10 mouse cellular contexts compared by ENCODE assay signal in genomic region chr19:30045857-30046256, GRCm38 (mm10). TPM values are rescaled to one million over a fixed set of nuclear protein-coding genes. Genes with fewer than 3 reads are reported as not detected.
DNase-seq lines count a peak whose midpoint lies in the region; ATAC-seq and TF ChIP-seq lines count a peak whose summit lies in the region.
"Had no signal": no experiment of that assay in that cellular context is flagged by ENCODE, and none has a peak within 500 bp of the region (broad histone marks: within the 10 kb centered on the region; RNA-seq: fewer than 3 reads in every experiment).

No protein-coding gene starts in this region.

- H3K4me1 ChIP-seq in ES-Bruce4 (ENCODE audit: control insufficient read depth, insufficient read depth, low read length), result peaks cover 1% of the 10 kb centered on the region
- no peaks in the 10 kb centered on the region for H3K4me1 ChIP-seq in forebrain, embryonic 14.5 days (ENCODE audit: control insufficient read depth, insufficient read depth, low read length)
- H3K4me1 ChIP-seq: hindbrain, embryonic 12.5 days had no signal

- intact Hi-C loops in left cerebral cortex, adult 2 months (cut with DNase I), result no loop called here
- intact Hi-C loops in left cerebral cortex, postnatal 14 days (cut with DNase I), result no loop called here
- intact Hi-C loops in gastrocnemius, postnatal 14 days (cut with DNase I; ENCODE audit: low total_unique reads), result no loop called here

- DNase-seq in left cerebral cortex, adult 2 months (ENCODE audit: extremely low spot score in 1 of 2, low spot score in 2 of 2), result no peak
- DNase-seq in left cerebral cortex, postnatal 14 days (ENCODE audit: low spot score in 2 of 2), result no peak
- DNase-seq in brain, adult 2 months (ENCODE audit: low read depth, low spot score), result peak; percentile 20
- DNase-seq in gastrocnemius, postnatal 14 days, result no peak
- no peak for DNase-seq in gastrocnemius, postnatal 4 days (ENCODE audit: low spot score in 2 of 2)
- DNase-seq in forebrain, embryonic 14.5 days (ENCODE audit: low spot score), result no peak

- TF ChIP-seq POLR2A in ES-Bruce4 (IDR thresholded peaks at IDR 0.05; ENCODE audit: insufficient read depth, low read length), result no peak

- H3K27me3 ChIP-seq in ES-Bruce4 (ENCODE audit: control insufficient read depth, insufficient read depth, low read length, poor library complexity, severe bottlenecking), result no peaks in the 10 kb centered on the region
- H3K27me3 ChIP-seq in forebrain, embryonic 14.5 days (replicated peaks; ENCODE audit: control insufficient read depth, insufficient read depth, low read length), result no peaks in the 10 kb centered on the region
- H3K27me3 ChIP-seq: forebrain, embryonic 15.5 days; hindbrain, embryonic 12.5 days had no signal

- H3K27ac ChIP-seq in left cerebral cortex, adult 2 months, result no peak overlapping the region
- H3K27ac ChIP-seq in ES-Bruce4 (ENCODE audit: insufficient read depth, low read length), result no peak overlapping the region
- no peak overlapping the region for H3K27ac ChIP-seq in forebrain, embryonic 14.5 days (ENCODE audit: low read depth, low read length)
- H3K27ac ChIP-seq: forebrain, embryonic 15.5 days; hindbrain, embryonic 12.5 days had no signal

- no peak overlapping the region for H3K4me2 ChIP-seq in forebrain, embryonic 14.5 days (ENCODE audit: low read length)
- H3K4me2 ChIP-seq: forebrain, embryonic 15.5 days; hindbrain, embryonic 12.5 days had no signal

- peak; percentile 50 for TF ChIP-seq CTCF in left cerebral cortex, adult 2 months (IDR thresholded peaks at IDR 0.05)
- peak; percentile 64 for TF ChIP-seq CTCF in ES-Bruce4 (IDR thresholded peaks at IDR 0.05; ENCODE audit: low read depth, low read length)

- 58% methylated on average over 1 of the region's 1 CpGs for WGBS in forebrain, embryonic 14.5 days

- ATAC-seq in neutrophil, adult 5-6 weeks (ENCODE audit: extremely low read depth, insufficient number of reproducible peaks, low FRiP score, poor library complexity, severe bottlenecking), result 0 out of 2 replicates have a peak, but pooled peaks have one; percentile 58
- no peak for ATAC-seq in forebrain, embryonic 14.5 days
- ATAC-seq: forebrain, embryonic 15.5 days had no signal

- H3K4me3 ChIP-seq in left cerebral cortex, adult 2 months, result no peak overlapping the region
- no peak overlapping the region for H3K4me3 ChIP-seq in ES-Bruce4 (ENCODE audit: low read depth, low read length)
- no peak overlapping the region for H3K4me3 ChIP-seq in forebrain, embryonic 14.5 days (ENCODE audit: low read depth, low read length)
- H3K4me3 ChIP-seq: forebrain, embryonic 15.5 days; hindbrain, embryonic 12.5 days had no signal

- no peak overlapping the region for H3K9ac ChIP-seq in ES-Bruce4 (ENCODE audit: low read depth, poor library complexity, severe bottlenecking)
- H3K9ac ChIP-seq in forebrain, embryonic 14.5 days (ENCODE audit: low read length), result no peak overlapping the region
- H3K9ac ChIP-seq: forebrain, embryonic 15.5 days; hindbrain, embryonic 12.5 days had no signal

- peaks cover 2% of the 10 kb centered on the region; the same call in 1 of the 2 replicates for H3K36me3 ChIP-seq in ES-Bruce4 (ENCODE audit: control insufficient read depth, insufficient read depth, low read length, poor library complexity, severe bottlenecking)
- peaks cover 27% of the 10 kb centered on the region for H3K36me3 ChIP-seq in forebrain, embryonic 14.5 days (ENCODE audit: control insufficient read depth, insufficient read depth, low read length)

- no peak for TF ChIP-seq EP300 in ES-Bruce4 (IDR thresholded peaks at IDR 0.05; ENCODE audit: insufficient read depth, low read depth, low read length)

- no peaks in the 10 kb centered on the region for H3K9me3 ChIP-seq in ES-Bruce4 (replicated peaks; ENCODE audit: control insufficient read depth, insufficient read depth, low read length, poor library complexity, severe bottlenecking)
- no peaks in the 10 kb centered on the region for H3K9me3 ChIP-seq in forebrain, embryonic 14.5 days (replicated peaks; ENCODE audit: control insufficient read depth, low read length)
- H3K9me3 ChIP-seq: forebrain, embryonic 15.5 days; hindbrain, embryonic 12.5 days had no signal

RNA-seq across cellular contexts. Expression of gene Uhrf2, which starts 15.5 kb away (rescaled TPM):
- 10 to 100 TPM; 50.1 to 58.7 TPM for total RNA-seq in left cerebral cortex, adult 2 months (2021)
- total RNA-seq in left cerebral cortex, postnatal 14 days (2021), result 10 to 100 TPM; 46.5 to 55.3 TPM
- 104 and 107 TPM in 2 replicates for polyA plus RNA-seq in ES-Bruce4 (2011; ENCODE audit: insufficient read depth, insufficient read length, low read depth, missing spikeins)
- 71.7 and 76.3 TPM in 2 replicates for total RNA-seq in neutrophil, adult 5-6 weeks (2017)
- 10 to 100 TPM; 14.1 to 15.1 TPM for total RNA-seq in gastrocnemius, postnatal 14 days (2021)
- total RNA-seq in gastrocnemius, postnatal 4 days (2021), result 10 to 100 TPM; 29.7 to 34.7 TPM
- polyA plus RNA-seq in forebrain, embryonic 14.5 days (2014; fragmentation: Nextera tagmentation; extraction: Ambion mirVana), result 54.6 and 56.6 TPM in 2 replicates

RNA-seq across cellular contexts. Expression of gene Trpd52l3, which starts 42.3 kb away (rescaled TPM):
- not detected for total RNA-seq in left cerebral cortex, adult 2 months (2021)
- not detected for total RNA-seq in left cerebral cortex, postnatal 14 days (2021)
- not detected in 2 replicates for polyA plus RNA-seq in ES-Bruce4 (2011; ENCODE audit: insufficient read depth, insufficient read length, low read depth, missing spikeins)
- not detected in 2 replicates for total RNA-seq in neutrophil, adult 5-6 weeks (2017)
- not detected for total RNA-seq in gastrocnemius, postnatal 14 days (2021)
- total RNA-seq in gastrocnemius, postnatal 4 days (2021), result not detected
- not detected in 2 replicates for polyA plus RNA-seq in forebrain, embryonic 14.5 days (2014; fragmentation: Nextera tagmentation; extraction: Ambion mirVana)
- polyA plus RNA-seq: forebrain, embryonic 15.5 days; hindbrain, embryonic 12.5 days had no signal
